Mouse (Mus musculus) left cerebral cortex, adult 8-10 months (tissue): ENCODE results near the gene M1ap. TPM values are rescaled to one million over a fixed set of nuclear protein-coding genes. Genes with fewer than 3 reads are reported as not detected.
A peak's percentile ranks its signal among the peaks of the same experiment; 100 is the strongest.

ENCODE experiments used
- DNase-seq, 2 experiments: peaks; one replicate each; pipeline ENCODE4 v3.0.0; 2022; ENCODE audit warnings: low spot score in 2 of 2
- total RNA-seq, 4 experiments: library from RNA; stranded (reverse); gene quantifications; 2 replicates each; pipeline ENCODE4 v1.2.4; 2022

M1ap gene
- total RNA-seq, 4 experiments from 2014 or later: 0.33 to 0.57 (median 0.48) TPM; not detected in 1

DNA sequence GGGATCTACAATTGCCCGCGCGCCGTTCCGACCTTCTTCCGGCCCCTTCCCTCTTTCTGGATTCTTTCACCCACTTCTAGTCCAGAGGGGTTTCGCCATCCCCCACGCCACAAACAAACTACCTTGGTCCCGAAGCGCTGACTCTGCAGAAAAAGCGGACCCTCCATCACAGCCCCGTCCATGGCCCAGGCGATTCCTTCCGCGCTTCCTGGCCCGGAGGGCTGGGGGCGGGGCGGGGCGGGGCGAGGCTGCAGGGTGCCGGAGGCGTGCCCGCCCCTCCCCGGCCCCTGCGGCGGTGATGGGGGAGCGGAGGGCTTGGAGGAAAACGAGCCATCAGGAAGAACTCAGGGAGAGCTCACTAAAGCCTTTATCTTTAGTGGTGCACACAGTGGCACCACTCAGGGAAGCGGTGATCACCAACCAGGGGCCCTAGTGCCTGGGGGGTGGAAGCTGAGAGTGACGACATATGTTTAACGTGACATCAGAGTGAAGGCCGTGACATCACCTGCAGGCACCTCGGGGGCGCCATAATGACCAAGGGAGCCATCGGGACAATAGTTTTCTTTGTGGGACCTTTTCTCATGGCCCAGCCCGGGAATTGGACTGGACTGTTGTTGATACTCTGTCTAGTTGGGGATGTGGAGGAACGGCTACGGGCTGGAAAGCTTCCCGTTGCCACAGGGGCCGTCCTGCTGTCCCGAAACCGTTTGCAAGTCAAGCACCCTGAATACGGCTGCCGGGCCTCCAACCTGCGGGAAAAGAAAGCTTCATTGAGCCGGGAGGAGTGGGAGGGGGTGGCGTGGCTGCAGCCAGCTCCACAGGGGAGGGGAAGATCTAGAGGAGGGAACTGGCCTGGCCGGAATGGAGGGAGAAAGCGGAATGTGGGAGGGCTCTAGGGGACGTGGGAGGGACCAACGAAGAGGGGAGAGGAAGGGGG, 86.8 kb downstream of the M1ap start, which contains the start of the genes Dok1 and Loxl3:
Gene Dok1 (minus strand): TSS at position 223 of the 937 bp plus-strand sequence.
Gene Loxl3 (plus strand): TSS at position 925 of the 937 bp plus-strand sequence.
- DNase-seq: no peak

DNA sequence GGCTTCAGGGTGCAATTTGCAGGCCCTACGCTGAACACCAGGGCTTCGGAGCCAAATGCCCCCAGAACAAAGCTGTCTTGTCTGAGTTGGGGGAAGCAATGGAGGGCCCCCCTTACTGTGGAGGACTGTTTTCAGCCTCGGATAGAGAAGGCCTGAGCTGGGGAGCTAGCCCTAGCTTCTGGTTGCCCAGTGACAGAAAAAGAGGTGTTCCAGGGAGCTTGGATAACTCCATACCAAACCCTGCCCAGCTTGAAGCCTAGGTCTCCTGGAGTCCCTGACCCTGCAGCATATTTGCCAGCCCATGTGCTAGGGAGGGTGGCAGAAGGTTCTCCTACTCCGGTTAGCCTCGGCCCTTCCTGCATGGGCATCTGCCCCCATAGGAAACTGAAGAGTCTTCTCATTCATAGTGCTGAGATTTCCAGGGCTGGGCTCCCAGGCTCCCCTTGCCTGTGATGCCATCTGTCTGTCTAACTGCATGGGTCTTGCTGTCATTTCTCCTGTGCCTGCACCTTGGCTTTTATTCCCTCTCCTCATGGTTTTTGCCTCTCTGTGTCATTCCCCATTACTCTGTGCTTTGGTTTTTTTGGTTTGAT, 87.9 kb downstream of the M1ap start:
- DNase-seq: no peak

DNA sequence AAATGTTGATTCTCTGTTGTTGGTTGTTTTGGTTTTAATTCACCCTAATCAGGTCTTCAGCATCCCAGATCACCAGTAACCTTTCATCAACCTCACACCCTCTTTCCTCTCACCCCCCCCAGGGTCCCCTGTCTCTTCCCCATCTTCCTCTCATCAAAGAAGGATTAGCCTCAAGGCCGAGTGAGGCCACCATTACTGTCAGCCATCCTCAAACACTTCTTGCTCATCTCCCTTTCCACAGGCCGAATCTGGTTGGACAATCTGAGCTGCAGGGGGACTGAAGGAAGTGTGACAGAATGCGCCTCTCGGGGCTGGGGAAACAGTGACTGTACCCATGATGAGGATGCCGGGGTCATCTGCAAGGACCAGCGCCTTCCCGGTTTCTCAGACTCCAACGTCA, 90.5 kb downstream of the M1ap start:
- DNase-seq: no peak

DNA sequence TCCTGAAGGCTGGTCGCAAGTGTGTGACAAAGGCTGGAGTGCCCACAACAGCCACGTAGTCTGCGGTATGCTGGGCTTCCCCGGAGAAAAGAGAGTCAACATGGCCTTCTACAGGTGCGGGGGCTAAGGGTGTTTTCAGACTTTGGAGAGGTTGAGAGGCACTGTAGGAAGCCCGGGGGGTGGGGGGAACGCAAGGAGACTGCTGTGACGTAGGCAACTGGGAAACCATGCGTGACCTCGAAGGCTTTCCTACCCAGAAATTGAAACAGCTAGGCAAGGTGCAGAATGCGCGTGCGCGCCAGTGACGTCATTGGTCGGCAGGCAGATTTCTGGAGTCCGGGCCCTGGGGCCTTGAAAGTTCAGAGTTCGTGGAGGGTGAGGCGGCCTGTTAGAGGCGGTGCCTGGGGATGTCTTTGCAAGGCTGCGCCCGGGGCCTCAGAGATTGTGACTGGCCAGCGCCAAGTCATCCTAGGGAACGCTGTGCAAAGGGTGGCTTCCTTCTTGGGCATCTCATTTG, 91.9 kb downstream of the M1ap start:
- DNase-seq: peak; percentile 76 to 95

DNA sequence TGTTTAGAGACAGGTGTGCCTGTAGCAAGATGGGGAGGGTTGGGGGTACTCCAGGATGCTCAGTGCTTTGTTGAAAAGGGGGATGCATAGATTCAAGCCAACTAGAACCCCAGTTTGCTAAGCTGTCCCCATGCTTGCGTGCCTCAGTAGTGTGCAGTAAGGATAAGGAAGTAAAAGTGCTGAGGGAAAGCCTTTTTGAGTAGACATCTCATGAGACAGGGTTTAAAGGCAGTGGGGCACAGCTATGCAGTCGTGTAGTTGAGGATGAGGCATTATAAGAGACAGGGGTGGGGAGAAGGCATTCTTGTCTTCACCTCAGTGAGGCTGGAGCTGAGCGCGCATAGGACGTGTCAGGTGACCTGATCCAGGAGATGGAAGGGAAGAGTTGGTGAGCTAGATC, 93.9 kb downstream of the M1ap start:
- DNase-seq: no peak

DNA sequence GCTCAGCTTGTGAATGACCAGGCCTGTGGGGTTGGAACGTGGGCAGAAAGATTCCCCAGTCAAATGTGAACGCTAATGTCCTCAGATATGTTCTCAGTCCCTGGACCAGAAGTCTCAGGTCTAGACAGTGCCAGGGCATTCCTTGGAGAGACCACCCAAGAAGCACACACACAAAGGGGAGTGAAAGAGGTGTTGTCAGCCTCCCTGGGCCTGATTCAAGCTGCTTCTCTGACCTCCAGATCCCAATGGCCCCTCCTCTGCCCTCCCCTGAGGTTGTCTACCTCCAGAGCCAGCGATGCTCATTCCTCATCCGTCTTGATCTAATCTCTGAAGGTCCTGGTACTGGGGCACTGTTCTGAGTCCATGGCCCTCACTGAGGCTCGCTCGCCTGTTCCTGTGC, 96.9 kb downstream of the M1ap start:
- DNase-seq: no peak

DNA sequence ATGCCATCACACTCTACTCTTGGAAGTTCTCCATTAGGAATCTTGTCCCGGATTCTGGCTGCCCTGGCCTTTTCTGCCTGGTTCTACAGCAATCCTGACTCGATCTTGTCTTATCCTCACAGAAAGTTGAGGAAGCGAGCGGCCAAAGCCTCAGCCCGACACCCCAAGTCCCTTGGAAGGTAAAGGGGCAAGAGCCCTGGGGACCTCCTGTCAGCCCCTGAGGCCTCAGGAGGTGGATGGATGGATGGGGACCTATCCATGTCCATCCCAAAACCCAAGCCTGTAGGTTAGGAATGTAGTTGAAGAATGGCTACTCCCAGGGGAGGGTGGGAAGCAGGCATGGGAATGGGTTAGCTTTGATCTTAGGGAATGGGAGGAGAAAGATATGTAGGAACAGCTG, 97.3 kb downstream of the M1ap start:
- no peak for DNase-seq

DNA sequence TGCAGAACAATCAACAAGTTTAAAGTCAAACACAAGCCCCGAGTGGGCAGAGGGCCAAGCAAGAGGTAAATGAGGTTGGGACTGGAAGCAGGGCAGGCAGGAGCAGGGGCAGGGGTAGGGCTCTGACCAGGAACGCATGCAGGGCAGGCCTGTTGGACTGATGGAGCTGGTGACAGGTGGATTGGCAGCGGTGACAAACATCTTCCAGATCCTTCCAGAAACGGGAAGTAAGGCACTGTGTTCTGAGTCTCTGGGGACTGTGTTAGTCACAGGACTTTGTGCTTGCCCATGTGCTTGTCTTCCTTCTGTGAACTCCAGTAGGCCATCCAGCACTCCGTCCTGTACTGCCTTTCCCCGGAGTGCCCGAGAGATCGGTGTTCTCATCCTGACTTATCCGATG, 98.0 kb downstream of the M1ap start:
- no peak for DNase-seq

DNA sequence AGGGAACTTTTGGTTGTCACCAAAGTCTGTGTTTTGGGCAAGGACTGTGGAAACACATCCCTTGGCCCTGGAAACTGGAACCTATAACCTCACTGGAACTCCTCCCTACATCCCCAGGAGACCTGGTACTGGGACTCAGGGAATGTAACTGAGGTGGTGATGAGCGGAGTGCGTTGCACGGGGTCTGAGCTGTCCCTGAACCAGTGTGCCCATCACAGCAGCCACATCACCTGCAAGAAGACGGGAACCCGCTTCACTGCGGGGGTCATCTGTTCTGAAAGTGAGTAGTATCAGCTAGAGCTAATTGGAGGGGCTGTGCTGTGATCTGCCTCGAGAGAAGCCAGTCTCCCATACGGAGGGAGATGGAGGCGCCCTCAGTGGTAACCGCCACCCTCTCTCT, 102.7 kb downstream of the M1ap start:
- DNase-seq: no peak

DNA sequence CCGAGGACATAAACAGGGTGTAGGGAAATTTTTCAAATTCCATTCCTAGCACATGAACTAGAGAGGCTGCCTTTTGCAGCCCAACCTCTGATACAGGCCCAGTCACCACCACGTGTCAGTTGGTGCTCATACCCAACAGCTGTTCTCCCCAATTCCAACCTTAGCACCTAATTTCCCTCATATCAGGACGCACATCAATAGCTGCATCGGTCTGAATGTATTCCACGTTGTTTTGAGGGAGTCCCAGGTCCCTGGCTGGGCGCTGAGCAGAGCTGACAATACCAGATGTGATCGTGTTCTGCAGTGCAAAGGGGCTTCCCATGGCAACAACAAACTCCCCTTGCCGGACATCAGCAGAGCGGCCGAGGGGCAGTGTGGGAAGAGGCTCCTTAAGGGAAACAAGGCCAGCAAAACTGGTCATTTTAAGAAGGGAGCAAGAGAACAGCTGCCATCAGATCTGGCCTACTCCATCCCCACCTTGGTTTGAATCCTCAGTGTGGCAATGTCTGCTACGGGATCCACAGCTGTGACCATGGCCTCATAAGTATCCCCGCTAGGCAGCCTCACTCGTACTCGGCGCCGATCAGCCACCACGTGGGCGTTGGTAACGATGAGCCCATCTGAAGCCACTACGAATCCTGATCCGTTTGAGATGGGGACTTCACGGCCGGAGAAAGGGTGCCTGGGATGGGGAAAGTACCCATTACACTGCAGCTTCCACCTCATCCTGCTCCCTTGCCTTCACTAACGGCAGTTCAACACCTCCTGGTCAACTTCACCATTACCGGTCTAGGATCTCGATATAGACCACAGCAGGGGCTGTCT, 106.6 kb downstream of the M1ap start:
- no peak for DNase-seq

DNA sequence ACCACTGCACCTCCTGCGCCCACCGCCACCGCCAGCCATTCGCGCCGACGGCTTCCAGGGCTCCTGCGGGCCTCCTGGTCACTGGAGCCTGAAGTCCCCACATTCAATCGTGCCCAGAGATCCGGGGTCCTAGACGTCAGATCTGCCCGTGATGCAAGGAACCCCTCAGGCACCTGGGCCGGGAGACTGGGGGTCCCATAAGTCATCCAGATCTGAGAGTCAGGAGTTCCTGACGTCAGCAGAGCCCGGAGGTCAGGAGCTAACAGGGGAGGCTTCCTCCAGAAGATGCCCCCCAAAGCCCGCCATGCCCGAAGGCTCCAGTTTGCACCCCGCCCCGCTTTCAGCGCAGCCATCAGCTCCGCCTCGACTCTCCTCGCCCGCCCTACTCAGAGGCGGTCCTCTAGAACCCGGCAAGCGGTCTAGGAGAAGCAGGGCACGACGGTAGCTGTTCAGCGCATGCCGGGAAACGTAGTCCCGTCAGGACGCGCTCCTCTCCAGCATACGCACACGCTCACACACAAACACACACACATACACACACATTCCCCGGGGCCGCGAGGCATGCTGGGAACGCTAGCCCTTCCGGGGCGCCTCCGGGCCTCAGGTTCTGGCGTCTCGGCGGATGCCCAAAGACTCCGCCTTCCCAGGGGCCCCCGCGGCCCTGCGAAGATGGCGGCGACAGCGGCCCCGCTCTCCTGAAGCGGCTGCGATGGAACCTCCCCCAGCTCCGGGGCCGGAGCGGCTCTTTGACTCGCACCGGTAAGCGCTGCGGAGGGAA, 107.6 kb downstream of the M1ap start, which contains the start of gene Aup1:
Gene Aup1 (plus strand): TSS at position 448 of the 778 bp plus-strand sequence.
- peak; percentile 92 to 98 for DNase-seq

DNA sequence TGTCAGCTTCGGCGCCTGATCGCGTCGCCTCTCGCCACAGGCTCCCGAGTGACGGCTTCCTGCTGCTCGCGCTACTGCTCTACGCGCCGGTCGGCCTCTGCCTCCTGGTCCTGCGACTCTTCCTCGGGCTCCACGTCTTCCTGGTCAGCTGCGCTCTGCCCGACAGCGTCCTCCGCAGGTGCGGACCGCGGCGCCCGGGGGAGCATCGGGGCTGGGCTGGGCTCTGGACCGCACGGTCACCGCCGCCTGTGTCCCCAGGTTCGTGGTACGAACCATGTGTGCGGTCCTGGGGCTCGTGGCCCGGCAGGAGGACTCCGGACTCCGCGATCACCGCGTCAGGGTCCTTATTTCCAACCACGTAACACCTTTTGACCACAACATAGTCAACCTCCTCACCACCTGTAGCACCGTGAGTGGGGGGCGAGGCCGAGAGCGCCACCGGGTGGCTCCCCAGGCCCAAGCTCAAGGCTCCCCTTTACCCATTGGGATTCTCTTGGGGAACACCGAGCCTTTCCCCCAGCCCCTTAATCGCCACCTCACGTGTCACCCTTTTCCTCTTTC, 108.2 kb downstream of the M1ap start, which contains the start of gene Htra2:
Gene Htra2 (minus strand): TSS at position 403 of the 561 bp plus-strand sequence.
- peak in 1 of 2 experiments; percentile 32 for DNase-seq

DNA sequence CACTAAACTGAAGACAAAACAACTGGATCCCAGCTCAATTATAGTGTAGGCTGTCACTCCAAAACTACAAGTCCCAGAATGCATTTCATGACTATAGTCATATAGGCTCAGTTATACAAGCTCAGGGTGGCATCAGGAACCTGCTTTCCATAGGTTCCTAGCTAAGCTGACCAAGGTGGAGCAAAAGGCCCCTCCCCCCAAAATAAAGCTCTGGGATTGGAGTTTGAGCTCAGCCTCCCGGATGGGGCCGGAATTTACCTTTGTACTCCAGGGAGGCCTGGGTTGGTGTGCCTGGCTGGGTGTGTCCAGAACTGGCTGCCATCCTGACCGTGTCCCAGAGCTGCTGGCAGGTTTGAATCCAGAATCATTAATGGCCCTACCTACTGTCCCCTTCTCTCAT, 111.1 kb downstream of the M1ap start, which contains the start of gene Dqx1:
Gene Dqx1 (plus strand): TSS at position 55 of the 400 bp plus-strand sequence.
- DNase-seq: no peak

DNA sequence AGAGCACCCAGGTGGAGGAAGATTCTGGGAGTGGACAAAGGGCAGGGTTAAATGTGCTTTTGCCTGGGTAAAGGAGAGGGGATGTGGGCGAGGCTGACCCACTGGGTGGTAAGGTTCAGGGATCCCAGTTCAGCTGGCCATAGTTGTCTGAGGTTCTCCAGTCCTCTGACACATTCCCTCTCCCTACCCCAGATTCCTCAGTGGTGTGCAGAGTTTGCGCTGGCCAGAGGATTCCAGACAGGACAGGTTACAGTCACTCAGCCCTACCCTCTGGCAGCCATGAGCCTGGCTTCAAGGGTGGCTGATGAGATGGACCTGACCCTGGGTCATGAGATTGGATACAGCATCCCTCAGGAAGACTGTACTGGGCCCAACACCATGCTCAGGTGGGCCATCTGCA, 112.0 kb downstream of the M1ap start:
- DNase-seq: no peak

DNA sequence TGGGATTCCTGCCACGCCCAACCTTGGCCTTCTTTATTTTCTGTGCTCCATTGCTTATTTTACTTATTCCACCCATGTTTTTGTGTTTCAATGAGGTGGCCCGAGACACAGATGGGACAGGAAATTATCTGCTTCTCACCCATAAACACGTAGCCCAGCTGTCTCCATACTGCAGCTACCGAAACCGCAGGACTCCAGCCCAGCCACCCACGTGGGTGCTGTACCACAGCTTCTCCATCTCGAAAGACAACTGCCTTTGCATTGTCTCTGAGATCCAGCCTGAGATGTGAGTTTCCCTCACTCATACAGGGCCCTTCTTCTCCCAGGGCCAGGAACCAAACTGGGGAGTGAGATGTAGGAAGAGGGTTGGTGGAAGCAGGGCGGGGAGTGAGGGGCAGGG, 119.3 kb downstream of the M1ap start:
- no peak for DNase-seq

DNA sequence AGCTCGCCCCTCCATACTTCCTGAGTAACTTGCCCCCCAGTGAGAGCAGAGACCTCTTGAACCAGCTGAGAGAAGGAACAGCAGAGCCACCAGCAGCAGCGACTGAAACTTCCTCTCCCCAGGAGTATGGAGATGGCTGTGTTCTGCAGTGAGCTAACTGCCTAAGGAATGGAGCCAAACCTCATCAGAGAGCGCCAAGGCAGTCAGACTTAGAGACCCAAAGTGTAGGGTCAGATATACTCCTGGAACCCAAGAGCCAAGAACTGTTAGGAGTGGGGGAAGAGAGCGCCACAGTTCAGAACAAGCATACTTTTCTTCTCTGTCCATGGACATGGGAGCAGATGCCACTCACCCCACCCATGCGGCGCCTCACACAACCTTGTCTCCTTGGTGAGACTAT, 119.7 kb downstream of the M1ap start:
- no peak for DNase-seq

DNA sequence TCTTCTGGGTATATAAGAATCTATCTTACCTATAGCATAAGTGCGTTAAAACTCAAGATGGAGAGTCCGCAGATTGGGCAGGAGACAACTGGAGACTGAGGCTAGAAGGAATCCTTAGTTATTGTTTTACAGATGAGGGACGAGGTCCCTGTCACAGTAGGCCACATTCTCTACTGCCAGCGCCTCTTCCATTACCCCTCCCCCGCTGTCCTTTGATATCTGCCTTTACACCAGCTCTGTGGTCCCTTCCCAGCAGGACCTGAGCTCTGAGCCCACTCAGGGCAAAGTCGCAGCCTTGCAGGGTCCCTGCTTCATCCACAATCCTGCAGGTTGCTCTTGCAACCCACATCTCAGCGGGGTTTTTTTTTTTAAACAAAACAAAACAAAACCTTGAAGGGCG, 121.5 kb downstream of the M1ap start:
- no peak for DNase-seq

DNA sequence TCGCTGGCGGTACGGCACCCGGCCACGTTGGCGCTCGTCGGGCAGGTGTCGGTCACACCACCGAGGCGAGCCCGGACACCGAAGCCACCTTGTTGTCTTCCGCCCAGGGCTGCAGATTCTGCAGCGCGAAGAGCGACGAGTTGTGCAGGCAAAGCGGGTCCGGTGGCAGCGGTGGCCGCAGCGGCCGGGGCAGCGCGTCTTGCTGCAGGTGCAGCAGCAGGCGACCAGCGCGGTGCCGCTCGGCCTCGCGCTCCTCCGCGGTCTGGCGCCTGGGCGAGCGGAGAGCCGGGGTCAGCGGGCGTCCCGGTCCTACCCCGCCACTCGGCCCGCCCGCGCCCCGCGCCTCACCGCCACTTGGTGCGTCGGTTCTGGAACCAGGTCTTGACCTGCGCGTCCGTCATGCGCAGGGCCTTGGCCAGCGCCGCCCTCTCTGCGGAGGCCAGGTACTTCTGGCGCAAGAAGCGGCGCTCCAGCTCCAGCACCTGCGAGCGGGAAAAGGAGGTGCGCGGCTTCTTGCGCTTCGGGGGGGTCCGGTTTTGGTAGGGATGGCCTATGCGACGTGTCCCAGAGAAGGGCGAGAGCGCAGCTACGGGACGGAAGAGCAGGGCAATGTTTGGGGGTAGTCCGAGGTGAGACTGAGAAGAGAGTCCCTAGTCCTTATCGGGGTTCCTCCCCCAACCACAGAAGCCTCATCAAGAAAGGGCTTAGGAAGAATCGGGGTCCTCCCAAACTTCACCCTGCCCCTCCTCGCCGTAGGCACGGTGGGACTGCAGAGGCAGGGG, 122.2 kb downstream of the M1ap start:
- DNase-seq: no peak

DNA sequence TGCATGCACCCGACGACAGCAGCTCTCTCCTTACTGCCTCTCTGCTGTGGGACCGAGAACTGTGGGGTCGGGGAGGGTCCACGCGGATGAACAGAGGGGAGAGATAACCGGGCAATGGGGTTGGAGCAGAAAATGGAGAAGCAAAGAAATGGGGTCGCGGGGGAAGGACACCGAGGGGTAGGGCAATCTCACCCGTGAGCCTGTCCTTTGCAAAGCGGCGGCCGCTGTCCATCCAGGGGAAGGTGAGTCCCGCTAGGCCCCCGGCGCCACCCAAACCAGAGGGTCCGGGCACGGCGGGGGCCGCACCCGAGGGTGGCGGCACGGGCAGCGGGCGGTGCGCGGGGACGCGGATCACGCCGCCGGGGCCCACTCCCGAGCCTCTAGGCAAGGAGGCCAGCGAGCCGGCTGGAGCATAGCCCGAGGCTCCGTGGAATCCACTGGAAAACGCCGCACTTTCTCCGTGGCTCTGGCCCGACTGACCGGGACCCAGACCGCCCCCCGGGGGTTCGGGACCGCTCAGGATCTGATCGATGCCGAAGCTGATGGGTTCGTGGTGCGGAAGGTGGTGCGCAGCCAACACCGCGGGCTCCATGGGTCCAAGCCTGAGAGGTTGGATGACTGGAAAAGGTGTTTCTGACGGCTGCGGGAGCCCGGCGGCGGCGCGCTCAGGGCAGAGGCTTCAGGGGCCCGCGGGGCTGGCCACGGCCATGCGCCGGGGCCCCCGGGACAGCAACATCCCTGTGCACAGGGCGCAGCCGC, 123.0 kb downstream of the M1ap start:
- no peak for DNase-seq
